Mouse (Mus musculus) ES-E14 (cell line): ENCODE data around the gene Capzb.

ENCODE experiments used
- HCFC1 ChIP-seq: IDR thresholded peaks from 2 replicates; pipeline ENCODE4 v1.6.1; 2012; ENCODE audit warnings: low read length, inconsistent platforms, borderline replicate concordance; ENCODE audit not compliant: insufficient read depth
- ZC3H11A ChIP-seq: IDR thresholded peaks from 2 replicates; pipeline ENCODE4 v1.6.1; 2012; ENCODE audit warnings: low read depth, mild to moderate bottlenecking, inconsistent platforms, low read length, borderline replicate concordance
- ZNF384 ChIP-seq: IDR thresholded peaks from 2 replicates; pipeline ENCODE4 v1.6.1; 2012; ENCODE audit warnings: low read depth, low read length, inconsistent platforms

DNA sequence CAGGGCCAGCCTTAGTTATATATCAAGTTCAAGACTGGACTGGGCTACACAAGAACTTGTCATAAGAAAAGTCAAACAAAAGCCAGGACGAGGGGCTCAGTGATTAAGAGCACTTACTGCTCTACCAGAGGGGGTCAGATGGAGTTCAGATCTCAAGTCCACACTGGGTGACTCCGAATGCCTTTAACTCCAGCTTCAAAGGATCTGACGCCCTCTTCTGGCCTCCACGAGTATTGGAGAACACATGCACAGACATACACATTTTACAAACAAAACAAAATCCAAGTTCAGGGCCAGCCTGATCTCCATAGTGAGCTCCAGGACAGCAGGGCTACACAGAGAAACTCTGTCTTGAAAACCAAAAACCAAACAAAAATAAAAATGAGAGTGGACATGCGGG, 13.1 kb downstream of the Capzb start:
- TF ChIP-seq ZC3H11A (no peak), HCFC1 (no peak), ZNF384 (no peak)
